Mouse (Mus musculus) olfactory bulb, adult 2 months (tissue): ENCODE results near the gene Rap1gds1.

Source experiments
- CTCF ChIP-seq: fragments of 200-500 bp; IDR thresholded peaks from 2 replicates; pipeline ENCODE4 v1.5.1; 2012; ENCODE audit warnings: low read depth, mild to moderate bottlenecking, low read length, moderate library complexity; ENCODE audit not compliant: insufficient read depth
- POLR2A ChIP-seq: fragments of 200-500 bp; IDR thresholded peaks from 2 replicates; pipeline ENCODE4 v1.6.1; 2012; ENCODE audit warnings: mild to moderate bottlenecking, low read depth, low read length, moderate library complexity; ENCODE audit not compliant: insufficient read depth

GRCm38 (mm10) chr3:139111877-139112276, 36.9 kb upstream of the Rap1gds1 start:
- no peak for TF ChIP-seq CTCF
- TF ChIP-seq POLR2A = no peak
